Mouse (Mus musculus) ES-Bruce4 (cell line): ENCODE results near the gene Astn2. TPM values are rescaled to one million over a fixed set of nuclear protein-coding genes. Genes with fewer than 3 reads are reported as not detected.

Experiments used
- H3K27ac ChIP-seq: 2 replicates; pipeline ENCODE4 v1.5.1; 2012; ENCODE audit warnings: low read length, inconsistent platforms; ENCODE audit not compliant: insufficient read depth
- H3K27me3 ChIP-seq: 2 replicates; pipeline ENCODE4 v1.6.1; 2012; ENCODE audit warnings: mild to moderate bottlenecking, low read length, inconsistent platforms; ENCODE audit not compliant: control insufficient read depth, poor library complexity, insufficient read depth, severe bottlenecking
- H3K36me3 ChIP-seq: 2 replicates; pipeline ENCODE4 v1.6.1; 2012; ENCODE audit warnings: inconsistent platforms, mild to moderate bottlenecking, low read length, moderate library complexity; ENCODE audit not compliant: control insufficient read depth, poor library complexity, insufficient read depth, severe bottlenecking
- H3K4me1 ChIP-seq: one replicate; pipeline ENCODE4 v1.8.1; 2011; ENCODE audit warnings: low read length; ENCODE audit not compliant: control insufficient read depth, insufficient read depth
- H3K4me3 ChIP-seq: 2 replicates; pipeline ENCODE4 v1.5.1; 2011; ENCODE audit warnings: low read depth, mild to moderate bottlenecking, low read length
- H3K9ac ChIP-seq: 2 replicates; pipeline ENCODE4 v1.6.1; 2012; ENCODE audit warnings: low read depth, mild to moderate bottlenecking, inconsistent platforms; ENCODE audit not compliant: poor library complexity, severe bottlenecking
- H3K9me3 ChIP-seq: replicated peaks from 2 replicates; pipeline ENCODE4 v1.6.1; 2012; ENCODE audit warnings: mild to moderate bottlenecking, low read length, inconsistent platforms; ENCODE audit not compliant: control insufficient read depth, poor library complexity, insufficient read depth, severe bottlenecking
- CTCF ChIP-seq: IDR thresholded peaks from one replicate; pipeline ENCODE4 v1.8.1; 2011; ENCODE audit warnings: low read depth, low read length
- EP300 ChIP-seq: IDR thresholded peaks from 2 replicates; pipeline ENCODE4 v1.6.1; 2011; ENCODE audit warnings: low read depth, low read length; ENCODE audit not compliant: insufficient read depth
- POLR2A ChIP-seq: IDR thresholded peaks from one replicate; pipeline ENCODE4 v1.8.1; 2011; ENCODE audit warnings: low read length; ENCODE audit not compliant: insufficient read depth
- polyA plus RNA-seq: library from polyadenylated mRNA; stranded (reverse); fragments of >200 nt; gene quantifications from 2 replicates; pipeline ENCODE4 v1.2.4, GENCODE M21; 2011; ENCODE audit warnings: low read depth; ENCODE audit not compliant: missing spikeins, insufficient read depth, insufficient read length

The Astn2 gene
- polyA plus RNA-seq, 1 experiment = not detected

DNA sequence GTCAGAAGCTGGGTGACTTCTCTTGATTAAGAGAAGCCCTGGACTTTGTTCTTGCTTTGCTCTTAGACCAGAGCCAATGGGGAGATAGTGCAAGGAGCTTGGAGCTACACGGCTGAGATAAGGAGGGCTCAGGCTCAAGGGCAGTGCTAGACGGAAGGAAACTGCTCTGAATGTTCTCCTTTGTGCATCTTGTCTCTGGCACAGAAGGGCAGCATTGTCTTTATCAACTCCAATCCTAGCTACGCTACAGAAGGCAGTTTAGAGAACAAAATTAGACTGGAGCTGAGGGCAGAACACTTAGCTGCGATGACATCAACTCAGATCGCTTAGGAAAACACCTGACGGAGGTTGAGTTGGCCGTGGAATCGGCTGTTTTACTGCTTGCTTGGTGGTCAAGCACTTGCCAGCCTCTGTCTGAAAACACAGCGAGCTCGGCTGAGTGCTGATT is 797.2 kb downstream of the Astn2 start:
- H3K36me3 ChIP-seq = no peaks in the 10 kb centered on the region
- no peak for TF ChIP-seq EP300
- TF ChIP-seq POLR2A = no peak
- no peak for TF ChIP-seq CTCF
- H3K9ac ChIP-seq = no peak overlapping the region
- H3K9me3 ChIP-seq = no peaks in the 10 kb centered on the region
- H3K4me3 ChIP-seq = no peak overlapping the region
- peaks cover 1% of the 10 kb centered on the region for H3K4me1 ChIP-seq
- H3K27ac ChIP-seq = no peak overlapping the region
- peaks cover 1% of the 10 kb centered on the region; the same call in 1 of the 2 replicates for H3K27me3 ChIP-seq

DNA sequence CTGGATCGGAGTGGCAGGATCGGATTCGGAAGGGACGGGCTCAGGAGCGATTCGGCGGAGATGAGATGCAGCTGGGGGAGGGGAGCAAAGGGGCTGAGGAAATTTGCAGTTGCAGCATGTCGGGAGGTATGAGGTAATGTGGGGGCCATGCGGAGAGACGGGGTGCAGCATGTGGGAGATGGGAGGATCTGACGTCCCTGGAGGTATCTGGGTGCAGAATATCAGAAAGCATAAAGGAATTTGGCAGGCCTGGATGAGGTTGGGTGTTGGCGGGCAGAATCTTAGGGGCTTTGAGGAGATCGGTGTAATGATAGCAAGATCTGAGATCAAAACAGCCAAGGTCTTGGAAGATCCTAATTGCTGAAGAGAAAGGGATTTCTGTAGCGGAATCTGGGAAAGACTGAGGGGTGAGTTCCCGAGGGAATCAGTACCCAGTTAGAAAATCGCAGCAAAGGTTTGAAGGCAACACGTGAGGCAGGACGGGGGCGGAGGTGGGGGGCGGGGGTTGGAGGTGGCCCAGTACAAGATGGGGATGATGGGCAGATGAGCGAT is 799.2 kb downstream of the Astn2 start:
- no peaks in the 10 kb centered on the region for H3K9me3 ChIP-seq
- peaks cover 1% of the 10 kb centered on the region; the same call in 1 of the 2 replicates for H3K27me3 ChIP-seq
- H3K4me1 ChIP-seq = peaks cover 1% of the 10 kb centered on the region
- H3K36me3 ChIP-seq = no peaks in the 10 kb centered on the region
- TF ChIP-seq POLR2A = no peak
- TF ChIP-seq EP300 = no peak
- TF ChIP-seq CTCF = no peak
- no peak overlapping the region for H3K27ac ChIP-seq
- H3K9ac ChIP-seq = peak overlapping the region; percentile 48
- H3K4me3 ChIP-seq = peak overlapping the region; percentile 90

DNA sequence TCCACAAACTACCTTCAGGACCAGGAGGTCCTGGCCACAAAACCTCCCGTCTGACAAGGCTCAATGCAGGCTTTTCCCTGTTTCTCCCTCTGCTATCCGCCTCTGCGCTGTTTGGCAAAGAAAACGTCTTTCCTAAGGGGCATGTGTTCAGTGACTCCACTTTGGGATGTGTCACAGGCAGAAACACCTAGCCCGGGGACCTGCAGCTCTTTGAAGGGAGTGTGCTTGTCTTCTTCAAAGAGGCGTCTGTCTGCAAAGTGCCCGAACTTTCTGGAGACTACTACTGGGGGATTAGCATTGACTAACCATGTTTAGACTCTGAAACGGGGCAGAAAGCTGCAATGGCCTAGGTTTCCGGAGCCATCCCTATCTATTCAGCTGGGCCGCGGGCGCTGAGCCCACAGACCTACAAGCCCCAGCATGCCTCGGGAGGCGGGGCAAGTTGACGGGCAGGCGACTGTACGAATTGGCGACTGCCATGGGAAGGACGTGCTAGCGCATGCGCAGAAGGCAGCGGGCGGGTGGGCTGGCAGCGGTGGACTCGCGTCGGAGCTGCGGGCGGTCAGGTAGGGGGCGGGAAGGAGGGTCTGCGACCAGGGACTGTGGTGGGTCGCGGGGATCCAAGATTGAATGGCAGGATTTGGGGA is 799.8 kb downstream of the Astn2 start, which contains the start of gene Trim32:
Trim32 (plus strand) TSS at position 483 of the 647 bp plus-strand sequence.
- TF ChIP-seq EP300 = no peak
- TF ChIP-seq POLR2A = peak; percentile 56

DNA sequence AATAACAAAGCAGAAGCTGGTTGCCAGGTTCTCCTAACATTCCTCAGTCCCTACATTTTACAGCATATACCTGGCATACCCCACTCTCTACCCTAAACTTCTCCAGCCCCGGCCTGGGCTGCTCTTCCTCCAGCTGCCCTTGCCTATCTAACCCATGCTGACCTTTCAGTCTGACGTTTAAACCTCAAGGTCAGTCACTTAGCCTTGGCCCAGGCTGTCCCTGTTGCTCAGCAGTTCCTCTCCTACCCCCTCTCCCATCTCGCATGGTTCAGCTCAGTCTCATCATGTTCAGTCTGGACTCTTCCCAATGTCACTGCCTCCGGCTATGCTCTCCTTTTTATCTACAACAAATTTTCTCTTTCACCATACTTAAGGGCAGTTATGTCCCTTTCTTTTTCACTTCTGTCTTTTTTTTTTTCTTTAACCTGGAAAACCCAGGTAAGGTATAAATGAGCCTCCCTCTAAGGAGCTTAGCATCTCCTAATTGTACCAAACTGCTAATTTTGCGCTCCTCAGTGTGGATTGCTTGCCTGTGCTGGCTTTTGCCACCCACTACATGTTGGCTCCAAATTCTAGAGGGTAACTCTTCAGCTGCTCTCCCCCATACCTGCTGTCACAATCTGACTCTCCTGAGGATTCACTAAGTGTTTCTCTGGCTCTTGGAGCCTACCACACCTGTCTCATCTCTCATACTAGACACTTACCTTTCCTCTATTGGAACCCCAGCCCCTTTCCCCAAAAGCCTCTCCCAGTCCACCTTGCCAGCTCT is 809.6 kb downstream of the Astn2 start:
- Histone ChIP-seq H3K36me3 (no peaks in the 10 kb centered on the region), H3K4me3 (no peak overlapping the region), H3K27me3 (no peaks in the 10 kb centered on the region), H3K4me1 (no peaks in the 10 kb centered on the region), H3K9me3 (no peaks in the 10 kb centered on the region), H3K27ac (no peak overlapping the region), H3K9ac (no peak overlapping the region)
- TF ChIP-seq POLR2A = no peak
- TF ChIP-seq CTCF = no peak
- TF ChIP-seq EP300 = no peak

More for the DNA sequence above, 799.8 kb downstream of the Astn2 start, which contains the start of gene Trim32:
- Histone ChIP-seq H3K4me3 (peak within 1 kb of the TSS; percentile 90), H3K27me3 (peaks cover 1% of the 10 kb centered on the region; the same call in 1 of the 2 replicates), H3K36me3 (no peaks in the 10 kb centered on the region), H3K4me1 (peaks cover 1% of the 10 kb centered on the region), H3K9ac (peak within 1 kb of the TSS; percentile 48), H3K27ac (peak within 1 kb of the TSS; percentile 46; the same call in 1 of the 2 replicates), H3K9me3 (no peaks in the 10 kb centered on the region)

- H3K27me3 ChIP-seq = no peaks in the 10 kb centered on the region; the same call in 1 of the 2 replicates
- H3K36me3 ChIP-seq = no peaks in the 10 kb centered on the region
- no peaks in the 10 kb centered on the region for H3K9me3 ChIP-seq
- no peak overlapping the region for H3K4me3 ChIP-seq
- TF ChIP-seq CTCF = peak; percentile 6
- no peak for TF ChIP-seq EP300
- TF ChIP-seq POLR2A = no peak
- H3K4me1 ChIP-seq = no peaks in the 10 kb centered on the region
- no peak overlapping the region for H3K9ac ChIP-seq
- H3K27ac ChIP-seq = no peak overlapping the region
Observed at GRCm38 (mm10) chr4:65589780-65590179, 814.6 kb downstream of the Astn2 start.

- Histone ChIP-seq H3K9me3 (no peaks in the 10 kb centered on the region), H3K4me1 (no peaks in the 10 kb centered on the region), H3K9ac (no peak overlapping the region), H3K27ac (no peak overlapping the region), H3K4me3 (no peak overlapping the region), H3K27me3 (no peaks in the 10 kb centered on the region; the same call in 1 of the 2 replicates), H3K36me3 (no peaks in the 10 kb centered on the region)
- TF ChIP-seq EP300 = no peak
- TF ChIP-seq POLR2A = no peak
- TF ChIP-seq CTCF = no peak
Observed at GRCm38 (mm10) chr4:65586947-65587346, 817.5 kb downstream of the Astn2 start.
